Mouse (Mus musculus) neural tube, embryonic 11.5 days (tissue): Measurements from ENCODE around the gene Ccdc9. TPM values are rescaled to one million over a fixed set of nuclear protein-coding genes. Genes with fewer than 3 reads are reported as not detected.
"Not testable (repeated sequence)": the region's sequence is repeated elsewhere in the genome, so short reads cannot be mapped to it uniquely, and the experiment has no call there.

Experiments
- ATAC-seq: fragments of 200-750 bp; cut with Nextera tagmentation; 2 replicates; pipeline ENCODE4 v1.8.0; 2017; ENCODE audit warnings: moderate number of reproducible peaks, mild to moderate bottlenecking, moderate TSS enrichment, moderate library complexity; ENCODE audit not compliant: insufficient read depth, low FRiP score, low TSS enrichment
- DNase-seq: peaks from one replicate; pipeline ENCODE4 v3.0.0-alpha.2; 2015; ENCODE audit warnings: low spot score
- H3K27ac ChIP-seq: fragments of 300-500 bp; sonication (generic); 2 replicates; pipeline ENCODE4 v1.5.1; 2014; ENCODE audit warnings: low read depth, mild to moderate bottlenecking, low read length
- H3K27me3 ChIP-seq: fragments of 300-500 bp; sonication (generic); 2 replicates; pipeline ENCODE4 v1.6.1; 2014; ENCODE audit warnings: mild to moderate bottlenecking, low read length, mixed read lengths; ENCODE audit not compliant: control insufficient read depth, insufficient read depth
- H3K36me3 ChIP-seq: fragments of 300-500 bp; sonication (generic); 2 replicates; pipeline ENCODE4 v1.6.1; 2014; ENCODE audit warnings: mild to moderate bottlenecking, low read length, moderate library complexity, mixed read lengths; ENCODE audit not compliant: control insufficient read depth, insufficient read depth
- H3K4me1 ChIP-seq: fragments of 300-500 bp; sonication (generic); 2 replicates; pipeline ENCODE4 v1.6.1; 2014; ENCODE audit warnings: low read length, mixed read lengths; ENCODE audit not compliant: control insufficient read depth, insufficient read depth
- H3K4me2 ChIP-seq: fragments of 300-500 bp; sonication (generic); 2 replicates; pipeline ENCODE4 v1.6.1; 2014; ENCODE audit warnings: low read depth, mild to moderate bottlenecking, moderate library complexity
- H3K4me3 ChIP-seq: fragments of 300-500 bp; sonication (generic); 2 replicates; pipeline ENCODE4 v1.5.1; 2014; ENCODE audit warnings: low read depth, low read length
- H3K9ac ChIP-seq: fragments of 300-500 bp; sonication (generic); 2 replicates; pipeline ENCODE4 v1.6.1; 2014; ENCODE audit warnings: mild to moderate bottlenecking, low read length
- H3K9me3 ChIP-seq: fragments of 300-500 bp; sonication (generic); 2 replicates; pipeline ENCODE4 v1.6.1; 2016; ENCODE audit warnings: low read length; ENCODE audit not compliant: control insufficient read depth
- WGBS: fragments of 180-500 bp; shearing (Covaris S2); extraction: QIAGEN DNeasy Blood & Tissue Kit; methylation state at CpG from one replicate; pipeline ENCODE4 v1.1.7; 2014; 5-methylcytosine and 5-hydroxymethylcytosine counted together
- polyA plus RNA-seq: library from polyadenylated mRNA; unstranded; fragments of >200 nt; fragmentation: Nextera tagmentation; extraction: Ambion mirVana; gene quantifications from 2 replicates; pipeline ENCODE4 v1.2.1, GENCODE M21; 2014

Ccdc9 gene
- polyA plus RNA-seq, 1 experiment from 2014 or later, result 19.6 TPM

GRCm38 (mm10) chr7:16310020-16310520, 23.5 kb upstream of the Ccdc9 start:
- 0 out of 2 replicates have a peak, but pooled peaks have one; percentile 1 for ATAC-seq
- Histone ChIP-seq H3K9me3 (no peaks in the 10 kb centered on the region), H3K27me3 (no peaks in the 10 kb centered on the region), H3K36me3 (no peaks in the 10 kb centered on the region), H3K4me2 (peak overlapping the region; percentile 99), H3K4me1 (peaks cover 41% of the 10 kb centered on the region), H3K27ac (peak overlapping the region; percentile 27; the same call in 1 of the 2 replicates), H3K9ac (peak overlapping the region; percentile 57), H3K4me3 (peak overlapping the region; percentile 76)
- WGBS, result 0% methylated on average over 26 of the region's 56 CpGs
- peak; percentile 73 for DNase-seq

- Histone ChIP-seq H3K36me3 (no peaks in the 10 kb centered on the region), H3K4me2 (peak overlapping the region; percentile 99), H3K27ac (peak overlapping the region; percentile 23; the same call in 1 of the 2 replicates), H3K27me3 (no peaks in the 10 kb centered on the region), H3K4me3 (peak overlapping the region; percentile 76), H3K4me1 (peaks cover 40% of the 10 kb centered on the region), H3K9me3 (no peaks in the 10 kb centered on the region), H3K9ac (peak overlapping the region; percentile 57)
- ATAC-seq, result peak; percentile 24
- peak; percentile 76 for DNase-seq
- WGBS, result under 1% methylated on average over 56 of the region's 61 CpGs
These were observed 22.9 kb upstream of the Ccdc9 start for GRCm38 (mm10) chr7:16309318-16310019.

GRCm38 (mm10) chr7:16308555-16309317, 22.1 kb upstream of the Ccdc9 start:
- Histone ChIP-seq H3K27ac (no peak overlapping the region), H3K9ac (peak overlapping the region; percentile 57), H3K36me3 (no peaks in the 10 kb centered on the region), H3K4me3 (peak overlapping the region; percentile 76), H3K4me2 (peak overlapping the region; percentile 99), H3K4me1 (peaks cover 39% of the 10 kb centered on the region), H3K27me3 (no peaks in the 10 kb centered on the region), H3K9me3 (no peaks in the 10 kb centered on the region)
- ATAC-seq (no peak), DNase-seq (no peak)
- WGBS, result 38% methylated on average over 16 of the region's 16 CpGs

- H3K27ac ChIP-seq, H3K27me3 ChIP-seq, ATAC-seq, H3K9me3 ChIP-seq, H3K36me3 ChIP-seq, DNase-seq: not testable (repeated sequence)
- peak within 1 kb of the TSS; percentile 57 for H3K9ac ChIP-seq
- H3K4me3 ChIP-seq, result peak within 1 kb of the TSS; percentile 76
- peaks cover 34% of the 10 kb centered on the region for H3K4me1 ChIP-seq
- 60% methylated on average over 1 of the region's 1 CpGs for WGBS
- peak within 1 kb of the TSS; percentile 99 for H3K4me2 ChIP-seq
These were observed 21.5 kb upstream of the Ccdc9 start, which contains the start of gene Bbc3 for GRCm38 (mm10) chr7:16308093-16308492. Gene Bbc3 (plus strand): TSS chr7:16308393.

- H3K27ac ChIP-seq, DNase-seq, H3K9ac ChIP-seq: not testable (repeated sequence)
These were observed 20.5 kb upstream of the Ccdc9 start for GRCm38 (mm10) chr7:16307141-16307540.

GRCm38 (mm10) chr7:16299419-16300035, 12.9 kb upstream of the Ccdc9 start:
- Histone ChIP-seq H3K36me3 (no peaks in the 10 kb centered on the region), H3K9me3 (no peaks in the 10 kb centered on the region), H3K4me3 (peak overlapping the region; percentile 34), H3K4me2 (peak overlapping the region; percentile 74), H3K27me3 (no peaks in the 10 kb centered on the region), H3K27ac (no peak overlapping the region; the same call in 1 of the 2 replicates), H3K9ac (peak overlapping the region; percentile 47), H3K4me1 (peaks cover 6% of the 10 kb centered on the region)
- ATAC-seq (peak; percentile 87), DNase-seq (peak; percentile 92)
- under 1% methylated on average over 50 of the region's 52 CpGs for WGBS

More at GRCm38 (mm10) chr7:16307141-16307540, 20.5 kb upstream of the Ccdc9 start:
- ATAC-seq, H3K4me3 ChIP-seq, H3K4me2 ChIP-seq, H3K36me3 ChIP-seq, H3K9me3 ChIP-seq, H3K27me3 ChIP-seq: not testable (repeated sequence)
- WGBS, result 78% methylated on average over 6 of the region's 6 CpGs
- peaks cover 24% of the 10 kb centered on the region for H3K4me1 ChIP-seq

GRCm38 (mm10) chr7:16298927-16299326, 12.3 kb upstream of the Ccdc9 start:
- ATAC-seq (no peak), DNase-seq (no peak)
- H3K4me1 ChIP-seq, result peaks cover 6% of the 10 kb centered on the region
- H3K36me3 ChIP-seq, result no peaks in the 10 kb centered on the region
- 75% methylated on average over 5 of the region's 5 CpGs for WGBS
- H3K4me3 ChIP-seq, result peak overlapping the region; percentile 34
- peak overlapping the region; percentile 74 for H3K4me2 ChIP-seq
- peak overlapping the region; percentile 47; the same call in 1 of the 2 replicates for H3K9ac ChIP-seq
- H3K9me3 ChIP-seq, result no peaks in the 10 kb centered on the region
- H3K27me3 ChIP-seq, result no peaks in the 10 kb centered on the region
- H3K27ac ChIP-seq, result no peak overlapping the region; the same call in 1 of the 2 replicates

GRCm38 (mm10) chr7:16297616-16298015, 11.0 kb upstream of the Ccdc9 start:
- no peaks in the 10 kb centered on the region for H3K36me3 ChIP-seq
- WGBS, result 47% methylated on average over 2 of the region's 2 CpGs
- no peak for DNase-seq
- H3K4me1 ChIP-seq, result peaks cover 6% of the 10 kb centered on the region
- no peak overlapping the region for H3K27ac ChIP-seq
- no peak for ATAC-seq
- no peak overlapping the region for H3K4me2 ChIP-seq
- no peaks in the 10 kb centered on the region for H3K9me3 ChIP-seq
- H3K27me3 ChIP-seq, result no peaks in the 10 kb centered on the region
- no peak overlapping the region for H3K9ac ChIP-seq
- H3K4me3 ChIP-seq, result no peak overlapping the region
